In the genomic region with DNA sequence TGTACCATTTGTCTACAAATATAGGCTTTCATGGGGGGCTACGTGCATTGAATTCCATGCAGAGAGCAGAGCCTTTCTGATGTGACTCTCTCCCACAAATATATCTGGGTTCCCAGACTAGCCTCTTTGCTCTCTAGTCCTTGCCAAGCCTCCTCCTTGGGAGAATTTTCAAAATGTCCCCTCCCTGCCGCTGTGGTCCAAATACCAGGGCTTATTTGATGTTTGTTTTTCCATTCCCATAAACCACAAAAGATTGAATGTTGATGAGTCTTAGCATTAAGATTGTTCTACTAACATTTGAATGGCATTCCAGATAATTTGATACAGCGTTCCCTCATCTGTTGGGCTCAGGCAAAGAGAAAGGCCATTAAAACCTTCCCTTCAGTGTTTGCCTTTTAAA, we compare ENCODE assay signal across 24 mouse cellular contexts.
"Had no signal": no experiment of that assay in that cellular context is flagged by ENCODE, and none has a peak within 500 bp of the region (broad histone marks: within the 10 kb centered on the region; RNA-seq: fewer than 3 reads in every experiment).

No protein-coding gene starts in this region.

- H3K27ac ChIP-seq: heart, embryonic 10.5 days; hindbrain, embryonic 10.5 days; hindbrain, embryonic 12.5 days; hindbrain, embryonic 14.5 days; intestine, embryonic 15.5 days; layer of hippocampus, adult 2 months; left cerebral cortex, adult 2 months; limb, embryonic 13.5 days; limb, embryonic 15.5 days; liver, embryonic 12.5 days; liver, embryonic 14.5 days had no signal

- H3K4me1 ChIP-seq: heart, embryonic 10.5 days; heart, embryonic 12.5 days; hindbrain, embryonic 10.5 days; hindbrain, embryonic 12.5 days; intestine, embryonic 15.5 days; limb, embryonic 13.5 days; limb, embryonic 15.5 days; liver, embryonic 12.5 days had no signal

- H3K36me3 ChIP-seq: heart, embryonic 10.5 days; heart, embryonic 12.5 days; hindbrain, embryonic 10.5 days; hindbrain, embryonic 12.5 days; intestine, embryonic 15.5 days; limb, embryonic 13.5 days; limb, embryonic 15.5 days; liver, embryonic 12.5 days had no signal

- H3K27me3 ChIP-seq: heart, embryonic 12.5 days; hindbrain, embryonic 12.5 days; intestine, embryonic 15.5 days; limb, embryonic 13.5 days; limb, embryonic 15.5 days; liver, embryonic 12.5 days had no signal

- H3K4me3 ChIP-seq: heart, embryonic 10.5 days; heart, embryonic 12.5 days; hindbrain, embryonic 10.5 days; hindbrain, embryonic 12.5 days; intestine, embryonic 15.5 days; layer of hippocampus, adult 2 months; left cerebral cortex, adult 2 months; limb, embryonic 13.5 days; limb, embryonic 15.5 days; liver, embryonic 12.5 days had no signal

- DNase-seq: gastrocnemius, postnatal 10 days; gastrocnemius, postnatal 25 days; heart, adult 18-20 months; heart, postnatal 10 days; heart, postnatal 4 days; kidney, adult 18-20 months; kidney, adult 8-10 months; kidney, postnatal 10 days; kidney, postnatal 25 days; kidney, postnatal 4 days; left cerebral cortex, postnatal 4 days; lung, adult 18-20 months had no signal

- H3K9me3 ChIP-seq: heart, embryonic 10.5 days; heart, embryonic 12.5 days; hindbrain, embryonic 10.5 days; hindbrain, embryonic 12.5 days; intestine, embryonic 15.5 days; limb, embryonic 13.5 days; limb, embryonic 15.5 days; liver, embryonic 12.5 days had no signal
